Mouse (Mus musculus) heart, embryonic 10.5 days (tissue): ENCODE measurements around the gene Gm28778. TPM values are rescaled to one million over a fixed set of nuclear protein-coding genes. Genes with fewer than 3 reads are reported as not detected.
"Not testable (repeated sequence)": the region's sequence is repeated elsewhere in the genome, so short reads cannot be mapped to it uniquely, and the experiment has no call there.

ENCODE experiments used
- DNase-seq: peaks from one replicate; pipeline ENCODE4 v3.0.0-alpha.2; 2017; ENCODE audit warnings: low spot score
- H3K27ac ChIP-seq: fragments of 300-500 bp; sonication (generic); 2 replicates; pipeline ENCODE4 v1.5.1; 2016; ENCODE audit warnings: mild to moderate bottlenecking
- H3K27me3 ChIP-seq: fragments of 300-500 bp; sonication (generic); 2 replicates; pipeline ENCODE4 v1.6.1; 2016; ENCODE audit warnings: mild to moderate bottlenecking; ENCODE audit not compliant: poor library complexity, insufficient read depth, severe bottlenecking
- H3K36me3 ChIP-seq: fragments of 300-500 bp; sonication (generic); 2 replicates; pipeline ENCODE4 v1.6.1; 2016; ENCODE audit warnings: mild to moderate bottlenecking, moderate library complexity
- H3K4me1 ChIP-seq: fragments of 300-500 bp; sonication (generic); 2 replicates; pipeline ENCODE4 v1.6.1; 2016; ENCODE audit warnings: mild to moderate bottlenecking
- H3K4me3 ChIP-seq: fragments of 300-500 bp; sonication (generic); 2 replicates; pipeline ENCODE4 v1.5.1; 2016; ENCODE audit warnings: mild to moderate bottlenecking, moderate library complexity
- H3K9me3 ChIP-seq: fragments of 300-500 bp; sonication (generic); 2 replicates; pipeline ENCODE4 v1.6.1; 2016; ENCODE audit warnings: mild to moderate bottlenecking, moderate library complexity
- WGBS: fragments of 180-500 bp; shearing (Covaris S2); methylation state at CpG from one replicate; pipeline ENCODE4 v1.1.7; 2016; 5-methylcytosine and 5-hydroxymethylcytosine counted together
- polyA plus RNA-seq: library from polyadenylated mRNA; unstranded; fragments of >200 nt; fragmentation: Nextera tagmentation; extraction: Ambion mirVana; gene quantifications from 2 replicates; pipeline ENCODE4 v1.2.1, GENCODE M21; 2016

Gene Gm28778
- polyA plus RNA-seq, 1 experiment from 2014 or later = not detected

DNA sequence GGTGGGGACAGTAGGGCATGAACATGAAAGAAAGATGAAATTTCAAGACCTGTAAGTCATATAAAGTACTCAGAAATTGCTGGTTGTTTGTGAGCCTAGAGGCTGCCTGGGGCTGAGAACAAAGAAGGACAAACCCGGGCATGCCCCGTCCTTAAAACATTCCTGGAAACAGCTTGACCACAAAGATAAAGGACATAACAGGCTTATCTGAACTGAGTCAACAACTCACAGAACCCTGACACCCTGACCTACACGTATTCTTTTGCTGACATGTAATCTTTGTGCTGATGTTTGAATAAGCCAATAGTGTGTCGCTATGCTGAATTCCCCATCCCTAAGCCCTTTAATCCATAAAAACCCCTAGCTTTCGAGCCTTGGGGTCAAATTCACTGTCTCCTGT, 36.6 kb downstream of the Gm28778 start:
- H3K4me3 ChIP-seq, H3K27me3 ChIP-seq, H3K9me3 ChIP-seq, H3K4me1 ChIP-seq, H3K27ac ChIP-seq, H3K36me3 ChIP-seq, DNase-seq: not testable (repeated sequence)
- WGBS = 48% methylated on average over 5 of the region's 5 CpGs

GRCm38 (mm10) chr1:53335465-53335864, 38.6 kb downstream of the Gm28778 start:
- no peak for DNase-seq
- no peaks in the 10 kb centered on the region for H3K27me3 ChIP-seq
- no peaks in the 10 kb centered on the region for H3K4me1 ChIP-seq
- H3K27ac ChIP-seq = no peak overlapping the region
- H3K4me3 ChIP-seq = no peak overlapping the region
- H3K9me3 ChIP-seq = 0 out of 2 replicates have a peak, but pooled peaks cover 4% of the 10 kb centered on the region
- peaks cover 4% of the 10 kb centered on the region for H3K36me3 ChIP-seq

GRCm38 (mm10) chr1:53337403-53337802, 40.5 kb downstream of the Gm28778 start:
- not testable (repeated sequence) for DNase-seq, H3K27me3 ChIP-seq, H3K4me3 ChIP-seq, H3K4me1 ChIP-seq, H3K27ac ChIP-seq, H3K9me3 ChIP-seq
- 56% methylated on average over 2 of the region's 2 CpGs for WGBS
- H3K36me3 ChIP-seq = peaks cover 22% of the 10 kb centered on the region

- Histone ChIP-seq H3K4me1 (no peaks in the 10 kb centered on the region), H3K36me3 (peaks cover 56% of the 10 kb centered on the region), H3K27me3 (no peaks in the 10 kb centered on the region), H3K9me3 (0 out of 2 replicates have a peak, but pooled peaks cover 6% of the 10 kb centered on the region), H3K27ac (no peak overlapping the region), H3K4me3 (no peak overlapping the region)
- DNase-seq = no peak
- WGBS = 93% methylated on average over 2 of the region's 2 CpGs
Measured at GRCm38 (mm10) chr1:53341071-53341470, 44.2 kb downstream of the Gm28778 start.

DNA sequence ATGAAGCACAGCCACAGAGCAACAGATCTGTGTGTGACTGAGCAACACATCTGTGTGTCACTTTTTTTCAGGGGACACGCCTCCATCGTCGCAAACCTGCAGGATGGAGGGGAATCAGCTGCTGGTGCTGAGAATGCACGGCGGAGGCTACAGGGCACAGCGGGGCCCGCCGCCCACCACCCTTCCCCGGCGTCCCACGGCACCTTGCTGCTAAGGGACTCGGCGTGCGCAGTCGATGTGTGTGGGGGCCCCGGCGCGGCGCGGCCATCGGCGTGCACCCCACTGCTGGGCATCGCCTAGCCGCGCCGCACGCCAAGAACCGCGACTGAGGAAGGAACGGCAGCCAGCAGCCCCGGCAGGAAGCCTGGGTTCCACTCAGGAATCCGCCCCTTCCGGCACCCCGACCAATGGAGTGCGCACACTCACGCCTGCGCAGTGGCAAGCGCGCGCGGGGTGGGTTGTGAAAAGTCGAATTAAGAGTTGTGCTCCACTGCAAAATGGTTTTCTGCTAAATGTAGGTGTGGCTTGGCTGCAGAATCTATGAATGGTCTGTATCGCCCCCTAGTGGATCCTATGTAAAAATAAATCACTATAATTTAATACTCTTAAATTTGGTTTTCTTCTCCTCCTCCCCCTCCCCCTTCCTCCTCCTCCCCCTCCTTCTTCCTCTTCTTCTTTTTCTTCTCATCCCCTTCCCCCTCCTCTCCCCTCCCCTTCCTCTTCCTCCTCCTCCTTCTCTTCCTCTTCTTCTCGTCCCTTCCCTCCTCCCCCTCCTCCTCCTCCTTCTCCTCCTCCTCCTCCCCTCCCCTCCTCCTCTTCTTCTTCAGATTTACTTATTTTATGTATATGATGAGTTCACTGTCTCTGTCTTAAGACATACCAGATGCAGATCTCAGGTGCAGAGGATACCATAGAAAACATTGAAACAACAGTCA, 55.7 kb downstream of the Gm28778 start, which contains the start of the genes Asdurf, Gm28551 and Asnsd1:
TSS of gene Asdurf (minus strand) at position 293 of the 935 bp plus-strand sequence.
TSS of gene Gm28551 (minus strand) at position 341 of the 935 bp plus-strand sequence.
TSS of gene Asnsd1 (minus strand) at position 426 of the 935 bp plus-strand sequence.
- WGBS = under 1% methylated on average over 44 of the region's 44 CpGs
- H3K4me1 ChIP-seq = peaks cover 5% of the 10 kb centered on the region
- H3K4me3 ChIP-seq = peak within 1 kb of the TSS; percentile 96
- H3K27me3 ChIP-seq = no peaks in the 10 kb centered on the region
- H3K36me3 ChIP-seq = peaks cover 24% of the 10 kb centered on the region
- peak within 1 kb of the TSS; percentile 96 for H3K27ac ChIP-seq
- H3K9me3 ChIP-seq = no peaks in the 10 kb centered on the region
- peak; percentile 98 for DNase-seq

DNA sequence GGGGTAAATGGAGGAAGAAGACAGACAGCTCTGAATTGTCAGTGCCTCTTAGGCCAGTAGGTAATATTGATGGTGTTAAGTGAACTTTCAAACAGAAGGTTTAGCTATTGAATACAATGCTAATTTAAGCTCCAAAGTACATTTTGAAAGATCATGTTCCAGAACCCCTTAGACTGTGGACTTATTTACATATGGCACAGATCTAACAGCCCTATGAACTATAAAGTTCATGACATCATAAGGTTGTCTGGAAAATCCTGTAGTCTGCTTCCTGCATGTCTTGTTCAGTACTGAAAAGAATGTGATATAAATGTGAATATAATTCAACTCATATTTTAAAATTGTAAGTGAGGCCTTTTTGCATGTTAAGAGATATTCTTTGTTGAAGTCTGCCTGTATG, 62.1 kb downstream of the Gm28778 start:
- Histone ChIP-seq H3K36me3 (no peaks in the 10 kb centered on the region), H3K27me3 (no peaks in the 10 kb centered on the region), H3K9me3 (no peaks in the 10 kb centered on the region), H3K4me1 (no peaks in the 10 kb centered on the region), H3K4me3 (no peak overlapping the region), H3K27ac (no peak overlapping the region)
- DNase-seq = no peak

Other genes starting within 250 kb of the Gm28778 start
- 1.7 and 2.1 TPM in 2 replicates for gene Mstn, start 235.5 kb upstream of the Gm28778 start, polyA plus RNA-seq
- not detected in 2 replicates for gene 1700019A02Rik, start 109.5 kb upstream of the Gm28778 start, polyA plus RNA-seq
- 17.6 and 18.2 TPM in 2 replicates for gene Pms1, start 93 bp upstream of the Gm28778 start, polyA plus RNA-seq
- gene Ormdl1, start within 50 bp of the Gm28778 start, polyA plus RNA-seq = 57.6 and 58.4 TPM in 2 replicates
- 27.9 and 31.1 TPM in 2 replicates for gene Osgepl1, start 16.5 kb downstream of the Gm28778 start, polyA plus RNA-seq
- gene Asdurf, start 55.5 kb downstream of the Gm28778 start, polyA plus RNA-seq = not detected in 2 replicates
- gene Gm28551, start 55.6 kb downstream of the Gm28778 start, polyA plus RNA-seq = 0.33 and 1.2 TPM in 2 replicates
- gene Asnsd1, start 55.6 kb downstream of the Gm28778 start, polyA plus RNA-seq = 81.8 and 82.8 TPM in 2 replicates